Mouse (Mus musculus) CD4-positive naive resting alpha-beta T cell, adult 76 days (primary cell): ENCODE measurements around the gene Coq10b. TPM values are rescaled to one million over a fixed set of nuclear protein-coding genes. Genes with fewer than 3 reads are reported as not detected.

Experiments
- total RNA-seq: library from RNA; stranded (reverse); gene quantifications from one replicate; pipeline ENCODE4 v1.2.4, GENCODE M21; 2023

Coq10b gene
- total RNA-seq, result 97.9 TPM

GRCm38 (mm10) chr1:55052355-55052953 lies at the start of gene Coq10b:
Gene Coq10b, plus strand, starts transcription at chr1:55052770.

GRCm38 (mm10) chr1:55027253-55027801 lies 25.2 kb upstream of the Coq10b start, which contains the start of gene Sf3b1:
Gene Sf3b1, minus strand, starts transcription at chr1:55027481.

GRCm38 (mm10) chr1:55087932-55088610 lies 35.5 kb downstream of the Coq10b start, which contains the start of the genes Hspe1 and Hspd1:
Gene Hspe1, plus strand, starts transcription at chr1:55088132.
Gene Hspd1, minus strand, starts transcription at chr1:55088243.

Other genes with a start within 250 kb of the Coq10b start
- gene Ankrd44, start 126.4 kb upstream of the Coq10b start, total RNA-seq, result 590 TPM
- gene Sf3b1, start 25.3 kb upstream of the Coq10b start, total RNA-seq, result 591 TPM
- gene Hspe1, start 35.4 kb downstream of the Coq10b start, total RNA-seq, result 138 TPM
- 103 TPM for gene Hspd1, start 35.5 kb downstream of the Coq10b start, total RNA-seq
- 103 TPM for gene Mob4, start 78.5 kb downstream of the Coq10b start, total RNA-seq
- 4.9 TPM for gene Rftn2, start 174.0 kb downstream of the Coq10b start, total RNA-seq
- gene Mars2, start 184.4 kb downstream of the Coq10b start, total RNA-seq, result 7.6 TPM